Mouse (Mus musculus) MEL (cell line): ENCODE results near the gene Kpna2. TPM values are rescaled to one million over a fixed set of nuclear protein-coding genes. Genes with fewer than 3 reads are reported as not detected.

ENCODE experiments used
- DNase-seq: peaks from one replicate; pipeline ENCODE4 v3.0.0; 2011; ENCODE audit warnings: low read depth, low spot score
- H3K27ac ChIP-seq: 2 replicates; pipeline ENCODE4 v1.5.1; 2012; ENCODE audit warnings: low read depth, mild to moderate bottlenecking, control low read depth, low read length, moderate library complexity; ENCODE audit not compliant: control insufficient read depth
- H3K27me3 ChIP-seq, 2 experiments: fragments of 150-350 bp in 1 of 2; sonication (generic) in 1 of 2; 2 replicates each; pipeline ENCODE4 v1.6.1; 2012; ENCODE audit warnings: low read length in 2 of 2, mild to moderate bottlenecking in 2 of 2, improper control_type of control experiment in 1 of 2, moderate library complexity in 1 of 2; ENCODE audit not compliant: insufficient read depth in 2 of 2, control insufficient read depth in 1 of 2
- H3K36me3 ChIP-seq, 2 experiments: 2 replicates each; pipeline ENCODE4 v1.6.1; 2012 to 2014; ENCODE audit warnings: low read length in 2 of 2, improper control_type of control experiment in 1 of 2, inconsistent platforms in 1 of 2, mild to moderate bottlenecking in 1 of 2; ENCODE audit not compliant: insufficient read depth in 2 of 2, control insufficient read depth in 1 of 2
- H3K4me1 ChIP-seq, 2 experiments: fragments of 150-350 bp in 1 of 2; sonication (generic) in 1 of 2; 2 replicates each; pipeline ENCODE4 v1.6.1; 2012; ENCODE audit warnings: low read length in 2 of 2, improper control_type of control experiment in 1 of 2, mild to moderate bottlenecking in 1 of 2; ENCODE audit not compliant: insufficient read depth in 2 of 2, control insufficient read depth in 1 of 2
- H3K4me3 ChIP-seq, 2 experiments: fragments of 150-350 bp in 1 of 2; sonication (generic) in 1 of 2; 2 replicates each; pipeline ENCODE4 v1.5.1; 2012; ENCODE audit warnings: low read depth in 2 of 2, low read length in 2 of 2, mild to moderate bottlenecking in 2 of 2, moderate library complexity in 2 of 2, control low read depth in 1 of 2, improper control_type of control experiment in 1 of 2; ENCODE audit not compliant: control insufficient read depth in 1 of 2, insufficient read depth in 1 of 2
- H3K79me2 ChIP-seq: 2 replicates; pipeline ENCODE4 v1.6.1; 2012; ENCODE audit warnings: mild to moderate bottlenecking, low read length, moderate library complexity; ENCODE audit not compliant: control insufficient read depth, poor library complexity, insufficient read depth
- H3K9ac ChIP-seq: 2 replicates; pipeline ENCODE4 v1.6.1; 2012; ENCODE audit warnings: low read depth, mild to moderate bottlenecking, control low read depth, low read length, moderate library complexity; ENCODE audit not compliant: control insufficient read depth, poor library complexity, severe bottlenecking
- H3K9me3 ChIP-seq: fragments of 150-350 bp; sonication (generic); replicated peaks from 2 replicates; pipeline ENCODE4 v1.6.1; 2012; ENCODE audit warnings: mild to moderate bottlenecking, low read length, improper control_type of control experiment, moderate library complexity; ENCODE audit not compliant: insufficient read depth
- CTCF ChIP-seq, 3 experiments: IDR thresholded peaks in 2 of 3; conservative IDR thresholded peaks in 1 of 3; 2 replicates each; pipeline ENCODE4 v1.5.1; 2011 to 2012; ENCODE audit warnings: low read length in 3 of 3, low read depth in 2 of 3, mild to moderate bottlenecking in 2 of 3, improper control_type of control experiment in 1 of 3, inconsistent platforms in 1 of 3, mixed read lengths in 1 of 3, moderate library complexity in 1 of 3; ENCODE audit not compliant: control insufficient read depth in 1 of 3, insufficient read depth in 1 of 3, poor library complexity in 1 of 3, severe bottlenecking in 1 of 3
- E2F4 ChIP-seq: IDR thresholded peaks from 2 replicates; pipeline ENCODE4 v1.6.1; 2011; ENCODE audit warnings: low read depth, low read length, improper control_type of control experiment, borderline replicate concordance
- ELF1 ChIP-seq: IDR thresholded peaks from 2 replicates; pipeline ENCODE4 v1.6.1; 2014; ENCODE audit warnings: low read depth, mild to moderate bottlenecking, inconsistent platforms, low read length, improper control_type of control experiment, moderate library complexity
- EP300 ChIP-seq, 2 experiments: IDR thresholded peaks; 2 replicates each; pipeline ENCODE4 v1.6.1; 2011; ENCODE audit warnings: improper control_type of control experiment in 2 of 2, low read length in 2 of 2, low read depth in 1 of 2, mild to moderate bottlenecking in 1 of 2
- GABPA ChIP-seq: IDR thresholded peaks from 2 replicates; pipeline ENCODE4 v1.6.1; 2012; ENCODE audit warnings: low read depth, mild to moderate bottlenecking, inconsistent platforms, low read length, improper control_type of control experiment, moderate library complexity
- MAFK ChIP-seq: IDR thresholded peaks from 2 replicates; pipeline ENCODE4 v1.6.1; 2011; ENCODE audit warnings: low read depth, mild to moderate bottlenecking, low read length, improper control_type of control experiment, borderline replicate concordance
- NRF1 ChIP-seq: IDR thresholded peaks from 2 replicates; pipeline ENCODE4 v1.6.1; 2014; ENCODE audit warnings: low read depth, mild to moderate bottlenecking, inconsistent platforms, low read length, improper control_type of control experiment, moderate library complexity; ENCODE audit not compliant: poor library complexity, insufficient read depth, severe bottlenecking
- POLR2A ChIP-seq, 2 experiments: IDR thresholded peaks; 2 replicates each; pipeline ENCODE4 v1.6.1; 2011 to 2012; ENCODE audit warnings: low read length in 2 of 2, mild to moderate bottlenecking in 2 of 2, control low read depth in 1 of 2, improper control_type of control experiment in 1 of 2, low read depth in 1 of 2, moderate library complexity in 1 of 2; ENCODE audit not compliant: control insufficient read depth in 1 of 2, insufficient read depth in 1 of 2, poor library complexity in 1 of 2
- POLR2AphosphoS2 ChIP-seq: IDR thresholded peaks from 2 replicates; pipeline ENCODE4 v1.6.1; 2011; ENCODE audit warnings: low read length, improper control_type of control experiment
- RCOR1 ChIP-seq: IDR thresholded peaks from 2 replicates; pipeline ENCODE4 v1.6.1; 2012; ENCODE audit warnings: low read depth, mild to moderate bottlenecking, inconsistent platforms, low read length, improper control_type of control experiment
- SIN3A ChIP-seq: IDR thresholded peaks from 2 replicates; pipeline ENCODE4 v1.6.1; 2012; ENCODE audit warnings: low read length, improper control_type of control experiment, inconsistent platforms
- SMC3 ChIP-seq: IDR thresholded peaks from 2 replicates; pipeline ENCODE4 v1.6.1; 2011; ENCODE audit warnings: low read depth, low read length, improper control_type of control experiment
- TAL1 ChIP-seq: IDR thresholded peaks from 2 replicates; pipeline ENCODE4 v1.6.1; 2012; ENCODE audit warnings: mild to moderate bottlenecking, inconsistent platforms, low read length, moderate library complexity, mixed read lengths
- TBP ChIP-seq: IDR thresholded peaks from 2 replicates; pipeline ENCODE4 v1.8.0; 2011; ENCODE audit warnings: low read depth, low read length, improper control_type of control experiment
- TCF12 ChIP-seq: IDR thresholded peaks from 2 replicates; pipeline ENCODE4 v1.6.1; 2014; ENCODE audit warnings: low read depth, mild to moderate bottlenecking, inconsistent platforms, low read length, improper control_type of control experiment, moderate library complexity
- UBTF ChIP-seq: IDR thresholded peaks from 2 replicates; pipeline ENCODE4 v1.6.1; 2012; ENCODE audit warnings: low read depth, mild to moderate bottlenecking, inconsistent platforms, low read length, improper control_type of control experiment, moderate library complexity, borderline replicate concordance; ENCODE audit not compliant: insufficient read depth
- USF1 ChIP-seq: IDR thresholded peaks from 2 replicates; pipeline ENCODE4 v1.6.1; 2014; ENCODE audit warnings: low read depth, mild to moderate bottlenecking, inconsistent platforms, low read length, improper control_type of control experiment, moderate library complexity
- USF2 ChIP-seq, 2 experiments: IDR thresholded peaks; 2 replicates each; pipeline ENCODE4 v1.6.1; 2011 to 2012; ENCODE audit warnings: improper control_type of control experiment in 2 of 2, low read length in 2 of 2, borderline replicate concordance in 1 of 2, inconsistent platforms in 1 of 2, low read depth in 1 of 2, mild to moderate bottlenecking in 1 of 2; ENCODE audit not compliant: insufficient read depth in 1 of 2
- ZC3H11A ChIP-seq: IDR thresholded peaks from 2 replicates; pipeline ENCODE4 v1.6.1; 2012; ENCODE audit warnings: low read depth, mild to moderate bottlenecking, inconsistent platforms, low read length, improper control_type of control experiment
- polyA plus RNA-seq, 2 experiments: library from polyadenylated mRNA; stranded (reverse) in 1 of 2; unstranded in 1 of 2; fragments of >175 nt in 1 of 2; fragments of >200 nt in 1 of 2; gene quantifications; 2 replicates each; pipeline versions ENCODE4 v1.2.1 to v1.2.4; 2012; ENCODE audit warnings: low replicate concordance in 2 of 2, low read depth in 1 of 2; ENCODE audit not compliant: insufficient read length in 2 of 2, insufficient read depth in 1 of 2, missing spikeins in 1 of 2
- total RNA-seq: library from RNA; depleted of rRNA; stranded (reverse); fragments of 300-350 nt; gene quantifications from 2 replicates; pipeline ENCODE4 v1.2.3, GENCODE M21; 2012

The Kpna2 gene
- total and polyA plus RNA-seq, 3 experiments: 13.2 to 216 TPM; not detected in 1

- DNase-seq: no peak
- H3K27ac ChIP-seq: no peak overlapping the region
- H3K9ac ChIP-seq: no peak overlapping the region
- no peak overlapping the region for H3K4me3 ChIP-seq
- H3K36me3 ChIP-seq: peaks cover 0 to 3% of the 10 kb centered on the region in 2 experiments; a peak in 2 of 4 replicates
- no peaks in the 10 kb centered on the region for H3K27me3 ChIP-seq
- peaks cover 0 to 9% of the 10 kb centered on the region in 2 experiments; a peak in 1 of 4 replicates for H3K4me1 ChIP-seq
- TF ChIP-seq MAFK: no peak
- TF ChIP-seq E2F4: no peak
- TF ChIP-seq ZC3H11A: no peak
- no peak for TF ChIP-seq SIN3A
- no peak for TF ChIP-seq SMC3
- no peak for TF ChIP-seq UBTF
- no peak for TF ChIP-seq USF2 (IDR thresholded peaks at IDR 0.05; ENCODE audit: borderline replicate concordance in 1 of 2, insufficient read depth in 1 of 2, low read depth in 1 of 2, low read length in 2 of 2)
- TF ChIP-seq RCOR1: no peak
- TF ChIP-seq ELF1: no peak
- TF ChIP-seq NRF1: no peak
- no peak for TF ChIP-seq POLR2AphosphoS2
- H3K9me3 ChIP-seq: no peaks in the 10 kb centered on the region
- no peaks in the 10 kb centered on the region for H3K79me2 ChIP-seq
Observed at GRCm38 (mm10) chr11:106961471-106962081, 37.8 kb downstream of the Kpna2 start.

DNA sequence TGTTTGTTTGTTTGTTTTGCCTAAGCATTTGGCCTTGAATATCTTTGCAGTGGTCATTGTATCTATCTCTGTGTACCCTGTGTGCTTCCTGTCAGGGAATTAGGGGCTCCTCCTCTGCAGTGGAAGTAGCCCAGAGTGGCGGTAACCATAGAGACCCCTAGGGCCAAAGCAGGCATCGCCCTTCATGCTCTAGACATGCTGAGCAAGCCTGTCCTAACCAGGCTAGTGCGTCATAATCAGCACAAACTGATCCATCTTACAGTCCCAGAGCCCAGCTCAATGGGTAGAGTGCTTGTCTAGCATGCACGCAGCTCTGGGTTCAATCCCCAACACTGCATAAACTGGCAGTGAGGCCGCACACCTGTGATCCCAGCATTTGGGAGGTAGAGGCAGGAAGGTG, 40.2 kb downstream of the Kpna2 start:
- Histone ChIP-seq H3K27me3 (no peaks in the 10 kb centered on the region), H3K27ac (no peak overlapping the region), H3K4me3 (no peak overlapping the region), H3K9ac (no peak overlapping the region), H3K79me2 (no peaks in the 10 kb centered on the region), H3K9me3 (no peaks in the 10 kb centered on the region), H3K4me1 (peaks cover 0 to 9% of the 10 kb centered on the region in 2 experiments; a peak in 1 of 4 replicates), H3K36me3 (peaks cover 0 to 3% of the 10 kb centered on the region in 2 experiments; a peak in 2 of 4 replicates)
- TF ChIP-seq USF1 (no peak), EP300 (IDR thresholded peaks at IDR 0.05; ENCODE audit: low read depth in 1 of 2, low read length in 2 of 2) (no peak), TAL1 (no peak), USF2 (IDR thresholded peaks at IDR 0.05; ENCODE audit: borderline replicate concordance in 1 of 2, insufficient read depth in 1 of 2, low read depth in 1 of 2, low read length in 2 of 2) (no peak), MAFK (no peak), RCOR1 (no peak), TCF12 (no peak), POLR2A (IDR thresholded peaks at IDR 0.05; ENCODE audit: control insufficient read depth in 1 of 2, insufficient read depth in 1 of 2, low read depth in 1 of 2, low read length in 2 of 2, poor library complexity in 1 of 2) (no peak), GABPA (no peak), CTCF (IDR thresholded peaks at IDR 0.05 in 2 of 3, conservative IDR thresholded peaks at IDR 0.05 in 1 of 3; ENCODE audit: control insufficient read depth in 1 of 3, insufficient read depth in 1 of 3, low read depth in 2 of 3, low read length in 3 of 3, poor library complexity in 1 of 3, severe bottlenecking in 1 of 3) (no peak), TBP (no peak), UBTF (no peak)
- no peak for DNase-seq
